Mouse (Mus musculus) lung, adult 2 months (tissue): ENCODE measurements around the gene Cyp2e1.

Source experiments
- CTCF ChIP-seq: fragments of 200-500 bp; IDR thresholded peaks from 2 replicates; pipeline ENCODE4 v1.5.1; 2011; ENCODE audit warnings: mild to moderate bottlenecking, low read length, control low read depth; ENCODE audit not compliant: insufficient read depth
- POLR2A ChIP-seq: fragments of 200-500 bp; IDR thresholded peaks from 2 replicates; pipeline ENCODE4 v1.6.1; 2011; ENCODE audit warnings: low read depth, mild to moderate bottlenecking, control low read depth, low read length, borderline replicate concordance; ENCODE audit errors: extremely low read depth

DNA sequence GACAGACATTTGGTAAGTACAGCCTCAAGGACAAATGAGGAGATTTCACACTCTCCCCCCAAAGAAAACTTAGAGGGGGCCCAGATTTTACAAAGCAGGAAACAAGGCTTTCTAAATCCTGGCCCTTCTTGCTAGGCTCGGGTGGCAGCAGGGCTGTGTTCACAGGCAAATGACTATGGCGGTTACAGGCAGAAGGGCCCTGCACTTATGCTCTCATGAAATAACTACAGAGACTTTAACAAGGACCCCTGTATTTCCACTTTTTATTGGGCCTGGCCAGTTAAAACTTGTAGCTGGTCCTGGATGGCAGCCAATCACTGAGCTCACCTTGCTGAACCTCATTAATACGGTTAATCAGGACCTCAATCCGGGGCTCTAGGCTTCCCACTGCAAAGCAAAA, 17.0 kb downstream of the Cyp2e1 start:
- no peak for TF ChIP-seq POLR2A
- no peak for TF ChIP-seq CTCF
